Mouse (Mus musculus) E14TG2a.4 (cell line): ENCODE results near the gene Foxn3.

Experiments used
- CTCF ChIP-seq: conservative IDR thresholded peaks from 2 replicates; pipeline ENCODE4 v1.5.1; 2014; ENCODE audit warnings: low read length
- POU5F1 ChIP-seq: IDR thresholded peaks from 2 replicates; pipeline ENCODE4 v1.6.1; 2014; ENCODE audit warnings: low read length, borderline replicate concordance

DNA sequence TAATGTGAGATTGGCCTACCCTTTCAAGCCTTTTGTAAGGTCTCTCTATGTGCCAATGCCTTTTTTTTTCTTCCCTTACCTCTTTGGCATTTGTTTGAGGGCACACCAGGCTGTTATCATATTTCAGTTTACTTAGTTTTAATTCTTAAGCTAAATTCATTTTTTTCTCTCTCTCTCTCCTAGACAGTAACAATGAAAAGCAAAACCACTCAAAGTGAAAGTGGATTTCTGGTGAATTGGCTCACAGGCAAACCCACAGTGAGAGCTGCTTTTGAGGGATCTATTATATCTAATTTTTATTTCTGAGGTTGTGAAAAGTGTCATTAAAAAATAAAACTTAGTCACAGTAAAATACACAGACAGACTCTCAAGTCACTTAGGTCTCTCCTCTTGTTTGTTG, 101.1 kb downstream of the Foxn3 start:
- TF ChIP-seq CTCF (no peak), POU5F1 (no peak)
